Mouse (Mus musculus): ENCODE results near the gene Gm49318. TPM values are rescaled to one million over a fixed set of nuclear protein-coding genes. Genes with fewer than 3 reads are reported as not detected.

Gm49318 gene
- polyA plus RNA-seq, 1 experiment from 2014 or later: not detected

DNA sequence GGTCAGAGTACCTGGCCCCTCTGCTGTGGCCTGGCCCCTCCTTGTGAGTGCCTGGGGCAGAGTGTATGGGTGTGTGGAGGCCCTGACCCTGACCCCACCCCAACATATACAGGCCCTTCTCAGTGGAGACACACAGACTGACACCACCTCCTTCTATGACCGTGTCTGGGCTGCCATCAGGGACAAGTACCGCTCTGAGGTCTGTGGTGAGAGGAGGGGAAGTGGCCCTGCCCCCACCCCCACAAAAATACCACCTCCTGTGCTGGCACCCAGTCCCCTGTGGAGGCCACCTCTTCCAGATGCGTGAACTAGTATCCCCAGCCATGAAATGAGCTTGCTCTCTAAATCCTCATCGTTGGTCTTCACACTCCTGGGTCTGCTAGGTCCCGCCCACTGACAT is 60.0 kb downstream of the Gm49318 start:
- DNase-seq (no peak), ATAC-seq (no peak)
- H3K9ac ChIP-seq (replicated peaks): no peak overlapping the region
- H3K9me3 ChIP-seq (ENCODE audit: low read length): no peaks in the 10 kb centered on the region
- no peaks in the 10 kb centered on the region for H3K27me3 ChIP-seq (ENCODE audit: insufficient read depth, low read length)
- no peak overlapping the region for H3K27ac ChIP-seq (ENCODE audit: low read depth)
- WGBS (ENCODE audit: insufficient replicate concordance): 74% methylated on average over 5 of the region's 5 CpGs
- no peak overlapping the region for H3K4me2 ChIP-seq (ENCODE audit: low read depth, low read length)
- TF ChIP-seq CTCF (IDR thresholded peaks at IDR 0.05; ENCODE audit: low read depth) (no peak), EP300 (IDR thresholded peaks at IDR 0.05; ENCODE audit: low read depth) (no peak)
- no peaks in the 10 kb centered on the region for H3K4me1 ChIP-seq (ENCODE audit: insufficient read depth)
- peaks cover 71% of the 10 kb centered on the region for H3K36me3 ChIP-seq (replicated peaks; ENCODE audit: insufficient read depth, low read length)
- no peak overlapping the region for H3K4me3 ChIP-seq (ENCODE audit: low read depth, low read length)

DNA sequence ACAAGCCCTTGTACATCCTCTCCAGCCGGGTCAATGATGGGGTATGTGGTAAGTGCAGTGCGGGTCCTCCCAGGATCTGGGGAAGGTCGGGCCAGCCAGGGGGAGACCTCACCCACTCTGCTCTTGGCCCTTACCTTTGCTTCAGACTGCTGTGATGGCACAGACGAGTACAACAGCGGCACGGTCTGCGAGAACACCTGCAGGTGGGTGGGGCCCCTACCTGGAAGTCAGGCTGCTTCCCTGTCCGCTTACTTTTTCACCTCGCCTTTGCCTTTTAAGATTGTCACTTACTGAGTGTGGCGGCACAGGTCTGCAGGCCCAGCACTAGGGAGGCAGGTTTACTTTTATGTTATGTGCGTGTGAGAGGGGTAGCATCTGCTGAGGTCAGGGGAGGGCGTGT is 66.5 kb downstream of the Gm49318 start:
- Histone ChIP-seq H3K36me3 (replicated peaks; ENCODE audit: insufficient read depth, low read length) (peaks cover 41% of the 10 kb centered on the region), H3K9ac (replicated peaks) (no peak overlapping the region), H3K4me1 (ENCODE audit: insufficient read depth) (peaks cover 9% of the 10 kb centered on the region; the same call in 1 of the 2 replicates), H3K27ac (ENCODE audit: low read depth) (no peak overlapping the region), H3K9me3 (ENCODE audit: low read length) (no peaks in the 10 kb centered on the region), H3K4me3 (ENCODE audit: low read depth, low read length) (no peak overlapping the region), H3K27me3 (ENCODE audit: insufficient read depth, low read length) (no peaks in the 10 kb centered on the region), H3K4me2 (ENCODE audit: low read depth, low read length) (no peak overlapping the region)
- WGBS (ENCODE audit: insufficient replicate concordance): 92% methylated on average over 12 of the region's 12 CpGs
- ATAC-seq: no peak
- TF ChIP-seq CTCF (IDR thresholded peaks at IDR 0.05; ENCODE audit: low read depth) (no peak), EP300 (IDR thresholded peaks at IDR 0.05; ENCODE audit: low read depth) (no peak)
- no peak for DNase-seq

DNA sequence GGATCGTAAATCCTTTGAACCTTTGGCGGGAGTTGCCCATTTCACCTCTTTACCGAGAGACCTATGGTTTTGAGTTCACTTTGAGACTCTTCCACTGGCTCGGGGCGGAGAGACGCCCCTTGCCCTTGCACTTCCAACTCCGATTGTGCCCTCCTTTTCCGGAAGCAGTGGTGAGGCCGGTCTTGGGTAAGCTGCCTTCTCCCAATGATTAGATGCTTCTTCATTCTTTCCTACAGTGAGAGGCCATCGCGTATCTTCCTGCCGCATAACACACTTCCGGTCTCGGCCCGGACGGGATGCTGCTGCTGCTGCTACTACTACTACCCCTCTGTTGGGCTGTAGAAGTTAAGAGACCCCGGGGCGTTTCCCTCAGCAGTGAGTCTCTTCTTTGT is 67.9 kb downstream of the Gm49318 start:
- H3K27ac ChIP-seq (ENCODE audit: low read depth): peak overlapping the region; percentile 62
- H3K9ac ChIP-seq (replicated peaks): peak overlapping the region; percentile 63
- no peak for TF ChIP-seq CTCF (IDR thresholded peaks at IDR 0.05; ENCODE audit: low read depth)
- peak; percentile 47; the same call in 1 of the 2 replicates for TF ChIP-seq EP300 (IDR thresholded peaks at IDR 0.05; ENCODE audit: low read depth)
- H3K9me3 ChIP-seq (ENCODE audit: low read length): no peaks in the 10 kb centered on the region
- no peak for DNase-seq
- peak; percentile 22 for ATAC-seq
- H3K4me3 ChIP-seq (ENCODE audit: low read depth, low read length): peak overlapping the region; percentile 62
- under 1% methylated on average over 18 of the region's 18 CpGs for WGBS (ENCODE audit: insufficient replicate concordance)
- peak overlapping the region; percentile 77 for H3K4me2 ChIP-seq (ENCODE audit: low read depth, low read length)
- H3K27me3 ChIP-seq (ENCODE audit: insufficient read depth, low read length): no peaks in the 10 kb centered on the region
- H3K4me1 ChIP-seq (ENCODE audit: insufficient read depth): peaks cover 9% of the 10 kb centered on the region; the same call in 1 of the 2 replicates
- H3K36me3 ChIP-seq (replicated peaks; ENCODE audit: insufficient read depth, low read length): peaks cover 27% of the 10 kb centered on the region

DNA sequence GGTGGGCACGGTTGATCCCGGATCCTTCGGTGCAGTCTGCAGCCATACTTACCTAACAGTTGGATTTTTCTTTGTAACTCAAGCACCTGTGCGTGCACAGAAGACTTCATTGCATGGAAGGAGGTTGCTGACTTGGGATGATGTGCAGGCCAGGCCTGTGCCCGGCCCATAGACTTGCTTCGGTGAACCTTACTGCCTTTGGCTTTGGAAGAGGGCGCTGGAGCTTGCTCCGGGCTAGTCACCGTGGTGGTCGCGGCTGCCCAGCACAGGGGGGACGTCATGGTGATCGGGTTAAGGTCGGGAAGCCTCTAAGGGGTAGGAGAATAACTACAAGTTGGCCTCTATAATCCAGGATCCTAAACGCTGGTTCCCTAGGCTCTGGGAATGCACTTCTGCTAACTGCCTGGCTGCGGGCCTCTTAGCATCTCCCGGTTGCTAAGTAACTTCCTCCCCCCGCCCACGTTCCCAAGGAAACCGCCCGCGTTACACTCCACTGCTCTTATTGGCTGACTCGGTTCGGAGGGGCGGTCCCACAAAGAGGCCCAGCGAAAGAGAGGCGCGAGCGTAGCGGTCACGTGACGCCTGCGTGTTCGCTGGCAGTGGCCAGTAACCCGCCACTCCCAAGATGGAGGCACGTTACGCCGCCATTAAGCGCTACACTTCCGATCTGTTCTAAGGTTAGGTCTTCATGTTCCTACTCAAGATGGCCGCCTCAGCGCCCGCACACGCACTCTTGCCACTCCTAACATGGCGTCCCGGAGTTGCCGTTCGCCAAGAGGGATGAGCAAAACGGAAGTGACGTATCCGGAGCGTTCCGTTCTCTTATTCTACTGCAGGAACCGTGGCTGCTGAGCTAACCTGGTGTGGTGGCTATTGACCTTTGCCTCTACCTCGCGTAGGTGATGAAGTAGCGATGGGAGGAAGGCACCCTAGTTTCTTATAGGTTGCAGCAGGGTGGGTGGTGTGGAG is 68.6 kb downstream of the Gm49318 start, which contains the start of the genes Ccdc151 and Prkcsh:
TSS of gene Ccdc151 (minus strand) at position 441 of the 969 bp plus-strand sequence.
TSS of gene Prkcsh (plus strand) at position 613 of the 969 bp plus-strand sequence.
- peaks cover 9% of the 10 kb centered on the region; the same call in 1 of the 2 replicates for H3K4me1 ChIP-seq (ENCODE audit: insufficient read depth)
- peak within 1 kb of the TSS; percentile 77 for H3K4me2 ChIP-seq (ENCODE audit: low read depth, low read length)
- no peaks in the 10 kb centered on the region for H3K9me3 ChIP-seq (ENCODE audit: low read length)
- peak within 1 kb of the TSS; percentile 63 for H3K9ac ChIP-seq (replicated peaks)
- peak; percentile 99 for ATAC-seq
- 8% methylated on average over 57 of the region's 57 CpGs for WGBS (ENCODE audit: insufficient replicate concordance)
- TF ChIP-seq EP300 (IDR thresholded peaks at IDR 0.05; ENCODE audit: low read depth) (no peak), CTCF (IDR thresholded peaks at IDR 0.05; ENCODE audit: low read depth) (no peak)
- peak within 1 kb of the TSS; percentile 62 for H3K27ac ChIP-seq (ENCODE audit: low read depth)
- H3K27me3 ChIP-seq (ENCODE audit: insufficient read depth, low read length): no peaks in the 10 kb centered on the region
- H3K4me3 ChIP-seq (ENCODE audit: low read depth, low read length): peak within 1 kb of the TSS; percentile 62
- peaks cover 24% of the 10 kb centered on the region for H3K36me3 ChIP-seq (replicated peaks; ENCODE audit: insufficient read depth, low read length)
- peak; percentile 98 for DNase-seq

GRCm38 (mm10) chr9:22001633-22002032 is 69.4 kb downstream of the Gm49318 start:
- Histone ChIP-seq H3K27me3 (ENCODE audit: insufficient read depth, low read length) (no peaks in the 10 kb centered on the region), H3K9me3 (ENCODE audit: low read length) (no peaks in the 10 kb centered on the region), H3K4me1 (ENCODE audit: insufficient read depth) (peaks cover 9% of the 10 kb centered on the region; the same call in 1 of the 2 replicates), H3K4me2 (ENCODE audit: low read depth, low read length) (no peak overlapping the region), H3K36me3 (replicated peaks; ENCODE audit: insufficient read depth, low read length) (peaks cover 16% of the 10 kb centered on the region), H3K9ac (replicated peaks) (no peak overlapping the region), H3K27ac (ENCODE audit: low read depth) (no peak overlapping the region), H3K4me3 (ENCODE audit: low read depth, low read length) (no peak overlapping the region)
- no peak for DNase-seq
- 86% methylated on average over 4 of the region's 4 CpGs for WGBS (ENCODE audit: insufficient replicate concordance)
- TF ChIP-seq EP300 (IDR thresholded peaks at IDR 0.05; ENCODE audit: low read depth) (no peak), CTCF (IDR thresholded peaks at IDR 0.05; ENCODE audit: low read depth) (no peak)
- ATAC-seq: no peak

- H3K27me3 ChIP-seq (ENCODE audit: insufficient read depth, low read length): no peaks in the 10 kb centered on the region
- H3K36me3 ChIP-seq (replicated peaks; ENCODE audit: insufficient read depth, low read length): peaks cover 10% of the 10 kb centered on the region
Observed at GRCm38 (mm10) chr9:22000296-22000695, 70.8 kb downstream of the Gm49318 start.

More at GRCm38 (mm10) chr9:22000296-22000695, 70.8 kb downstream of the Gm49318 start:
- no peak for ATAC-seq
- no peak overlapping the region for H3K9ac ChIP-seq (replicated peaks)
- WGBS (ENCODE audit: insufficient replicate concordance): 86% methylated on average over 6 of the region's 6 CpGs
- peaks cover 9% of the 10 kb centered on the region; the same call in 1 of the 2 replicates for H3K4me1 ChIP-seq (ENCODE audit: insufficient read depth)
- H3K4me3 ChIP-seq (ENCODE audit: low read depth, low read length): no peak overlapping the region
- no peak overlapping the region for H3K4me2 ChIP-seq (ENCODE audit: low read depth, low read length)
- H3K27ac ChIP-seq (ENCODE audit: low read depth): no peak overlapping the region
- DNase-seq: no peak
- TF ChIP-seq EP300 (IDR thresholded peaks at IDR 0.05; ENCODE audit: low read depth) (no peak), CTCF (IDR thresholded peaks at IDR 0.05; ENCODE audit: low read depth) (no peak)
- H3K9me3 ChIP-seq (ENCODE audit: low read length): no peaks in the 10 kb centered on the region
